Mouse (Mus musculus) heart, embryonic 14.5 days (tissue): ENCODE measurements around the gene Slc16a3. TPM values are rescaled to one million over a fixed set of nuclear protein-coding genes. Genes with fewer than 3 reads are reported as not detected.
A peak's percentile ranks its signal among the peaks of the same experiment; 100 is the strongest.

Experiments
- ATAC-seq: fragments of 200-750 bp; cut with Nextera tagmentation; 2 replicates; pipeline ENCODE4 v1.8.0; 2017; ENCODE audit warnings: low read depth, moderate TSS enrichment; ENCODE audit not compliant: insufficient number of reproducible peaks, insufficient read depth, low FRiP score
- H3K27ac ChIP-seq, 2 experiments: fragments of 200-500 bp in 1 of 2; fragments of 300-500 bp in 1 of 2; sonication (generic) in 1 of 2; replicated peaks in 1 of 2; 2 replicates each; pipeline ENCODE4 v1.5.1; 2012 to 2014; ENCODE audit warnings: low read depth in 2 of 2, low read length in 2 of 2, control low read depth in 1 of 2, mild to moderate bottlenecking in 1 of 2, mixed read lengths in 1 of 2; ENCODE audit not compliant: control insufficient read depth in 1 of 2, insufficient read depth in 1 of 2
- H3K27me3 ChIP-seq: fragments of 300-500 bp; sonication (generic); 2 replicates; pipeline ENCODE4 v1.6.1; 2014; ENCODE audit warnings: mild to moderate bottlenecking, low read length, control low read depth; ENCODE audit not compliant: control insufficient read depth, insufficient read depth
- H3K36me3 ChIP-seq: fragments of 300-500 bp; sonication (generic); 2 replicates; pipeline ENCODE4 v1.6.1; 2014; ENCODE audit warnings: mild to moderate bottlenecking, control low read depth, low read length, mixed read lengths; ENCODE audit not compliant: control insufficient read depth, insufficient read depth
- H3K4me1 ChIP-seq, 2 experiments: fragments of 200-500 bp in 1 of 2; fragments of 300-500 bp in 1 of 2; sonication (generic) in 1 of 2; 2 replicates each; pipeline ENCODE4 v1.6.1; 2012 to 2014; ENCODE audit warnings: low read length in 2 of 2, control low read depth in 1 of 2, mixed read lengths in 1 of 2; ENCODE audit not compliant: control insufficient read depth in 2 of 2, insufficient read depth in 2 of 2
- H3K4me2 ChIP-seq: fragments of 300-500 bp; sonication (generic); 2 replicates; pipeline ENCODE4 v1.6.1; 2014; ENCODE audit warnings: mild to moderate bottlenecking, low read length
- H3K4me3 ChIP-seq, 2 experiments: fragments of 200-500 bp in 1 of 2; fragments of 300-500 bp in 1 of 2; sonication (generic) in 1 of 2; 2 replicates each; pipeline ENCODE4 v1.5.1; 2012 to 2014; ENCODE audit warnings: low read length in 2 of 2, mild to moderate bottlenecking in 2 of 2, control low read depth in 1 of 2, low read depth in 1 of 2, moderate library complexity in 1 of 2; ENCODE audit not compliant: control insufficient read depth in 1 of 2, insufficient read depth in 1 of 2
- H3K9ac ChIP-seq: fragments of 300-500 bp; sonication (generic); 2 replicates; pipeline ENCODE4 v1.6.1; 2014; ENCODE audit warnings: mild to moderate bottlenecking, low read length
- H3K9me3 ChIP-seq: fragments of 300-500 bp; sonication (generic); 2 replicates; pipeline ENCODE4 v1.6.1; 2016; ENCODE audit warnings: low read length, control low read depth; ENCODE audit not compliant: control insufficient read depth
- WGBS: fragments of 180-500 bp; shearing (Covaris S2); extraction: QIAGEN DNeasy Blood & Tissue Kit; methylation state at CpG from one replicate; pipeline ENCODE4 v1.1.7; 2014; 5-methylcytosine and 5-hydroxymethylcytosine counted together
- polyA plus RNA-seq: library from polyadenylated mRNA; unstranded; fragments of >200 nt; fragmentation: Nextera tagmentation; extraction: Ambion mirVana; gene quantifications from 2 replicates; pipeline ENCODE4 v1.2.1, GENCODE M21; 2014

Gene Slc16a3
- polyA plus RNA-seq, 1 experiment from 2014 or later, result 111 TPM

GRCm38 (mm10) chr11:120905430-120905873 is 42.8 kb upstream of the Slc16a3 start:
- Histone ChIP-seq H3K4me3 (no peak overlapping the region), H3K4me2 (no peak overlapping the region), H3K9me3 (no peaks in the 10 kb centered on the region), H3K27ac (no peak overlapping the region), H3K4me1 (peaks cover 0 to 5% of the 10 kb centered on the region in 2 experiments; a peak in 2 of 4 replicates), H3K27me3 (no peaks in the 10 kb centered on the region), H3K36me3 (no peaks in the 10 kb centered on the region), H3K9ac (no peak overlapping the region)
- ATAC-seq, result peak; percentile 68; the same call in 1 of the 2 replicates
- 4% methylated on average over 1 of the region's 1 CpGs for WGBS

- Histone ChIP-seq H3K27me3 (no peaks in the 10 kb centered on the region), H3K4me2 (no peak overlapping the region), H3K27ac (no peak overlapping the region), H3K9me3 (no peaks in the 10 kb centered on the region), H3K4me3 (no peak overlapping the region), H3K4me1 (no peaks in the 10 kb centered on the region), H3K9ac (no peak overlapping the region), H3K36me3 (peaks cover 20% of the 10 kb centered on the region)
- WGBS, result 94% methylated on average over 4 of the region's 4 CpGs
- ATAC-seq, result no peak
These were observed 34.5 kb upstream of the Slc16a3 start for GRCm38 (mm10) chr11:120913796-120914195.

GRCm38 (mm10) chr11:120916477-120916876 is 31.8 kb upstream of the Slc16a3 start:
- H3K4me3 ChIP-seq, result no peak overlapping the region
- no peaks in the 10 kb centered on the region for H3K4me1 ChIP-seq
- no peak overlapping the region for H3K27ac ChIP-seq
- peaks cover 38% of the 10 kb centered on the region for H3K36me3 ChIP-seq
- no peak overlapping the region for H3K9ac ChIP-seq
- 53% methylated on average over 3 of the region's 3 CpGs for WGBS
- H3K4me2 ChIP-seq, result no peak overlapping the region
- no peak for ATAC-seq
- H3K9me3 ChIP-seq, result no peaks in the 10 kb centered on the region
- H3K27me3 ChIP-seq, result no peaks in the 10 kb centered on the region

GRCm38 (mm10) chr11:120917756-120918155 is 30.5 kb upstream of the Slc16a3 start:
- Histone ChIP-seq H3K9ac (no peak overlapping the region), H3K4me3 (no peak overlapping the region), H3K27ac (no peak overlapping the region), H3K9me3 (no peaks in the 10 kb centered on the region), H3K36me3 (peaks cover 42% of the 10 kb centered on the region), H3K4me2 (no peak overlapping the region), H3K27me3 (no peaks in the 10 kb centered on the region), H3K4me1 (peaks cover 1 to 4% of the 10 kb centered on the region in 2 experiments; a peak in 2 of 4 replicates)
- no peak for ATAC-seq
- 93% methylated on average over 5 of the region's 5 CpGs for WGBS

GRCm38 (mm10) chr11:120922528-120922927 is 25.8 kb upstream of the Slc16a3 start:
- H3K27ac ChIP-seq, result peak overlapping the region; percentile 66 to 89
- H3K4me1 ChIP-seq, result peaks cover 2 to 9% of the 10 kb centered on the region in 2 experiments; a peak in 2 of 4 replicates
- H3K4me3 ChIP-seq, result no peak overlapping the region
- WGBS, result 49% methylated on average over 3 of the region's 3 CpGs
- peaks cover 43% of the 10 kb centered on the region for H3K36me3 ChIP-seq
- H3K27me3 ChIP-seq, result no peaks in the 10 kb centered on the region
- ATAC-seq, result peak; percentile 51; the same call in 1 of the 2 replicates
- H3K9me3 ChIP-seq, result no peaks in the 10 kb centered on the region
- H3K9ac ChIP-seq, result no peak overlapping the region
- H3K4me2 ChIP-seq, result no peak overlapping the region

- 71% methylated on average over 4 of the region's 4 CpGs for WGBS
- Histone ChIP-seq H3K4me1 (peaks cover 4 to 6% of the 10 kb centered on the region in 2 experiments; a peak in 3 of 4 replicates), H3K4me2 (no peak overlapping the region), H3K4me3 (no peak overlapping the region), H3K27me3 (no peaks in the 10 kb centered on the region), H3K9ac (no peak overlapping the region), H3K27ac (no peak overlapping the region), H3K36me3 (0 out of 2 replicates have a peak, but pooled peaks cover 8% of the 10 kb centered on the region), H3K9me3 (0 out of 2 replicates have a peak, but pooled peaks cover 3% of the 10 kb centered on the region)
- no peak for ATAC-seq
These were observed 19.8 kb upstream of the Slc16a3 start for GRCm38 (mm10) chr11:120928468-120928867.

- H3K36me3 ChIP-seq, result no peaks in the 10 kb centered on the region
- H3K27ac ChIP-seq, result no peak overlapping the region
- 0 out of 2 replicates have a peak, but pooled peaks cover 3% of the 10 kb centered on the region for H3K9me3 ChIP-seq
- no peak overlapping the region; the same call in 1 of the 2 replicates for H3K4me2 ChIP-seq
- 71% methylated on average over 4 of the region's 4 CpGs for WGBS
- no peaks in the 10 kb centered on the region for H3K27me3 ChIP-seq
- ATAC-seq, result no peak
- H3K4me3 ChIP-seq, result no peak overlapping the region
- no peak overlapping the region for H3K9ac ChIP-seq
- H3K4me1 ChIP-seq, result peaks cover 4 to 6% of the 10 kb centered on the region in 2 experiments; a peak in 3 of 4 replicates
These were observed 16.8 kb upstream of the Slc16a3 start for GRCm38 (mm10) chr11:120931479-120931878.
